Mouse (Mus musculus): ENCODE data around the gene Pygo1. TPM values are rescaled to one million over a fixed set of nuclear protein-coding genes. Genes with fewer than 3 reads are reported as not detected.
A peak's percentile ranks its signal among the peaks of the same experiment; 100 is the strongest.

Pygo1 gene
- polyA plus RNA-seq, 2 experiments: 0.06 to 0.09 TPM

- H3K27me3 ChIP-seq (ENCODE audit: control insufficient read depth, insufficient read depth, low read length): no peaks in the 10 kb centered on the region
- TF ChIP-seq EP300 (IDR thresholded peaks at IDR 0.05; ENCODE audit: low read depth) (no peak), CTCF (IDR thresholded peaks at IDR 0.05; ENCODE audit: low read depth) (no peak)
- 62% methylated on average over 2 of the region's 2 CpGs for whole genome bisulfite sequencing (ENCODE audit: insufficient replicate concordance)
Measured at GRCm38 (mm10) chr9:72911381-72911780, 14.1 kb upstream of the Pygo1 start.

GRCm38 (mm10) chr9:72913551-72913950, 11.9 kb upstream of the Pygo1 start:
- Histone ChIP-seq H3K27ac (no peak overlapping the region), H3K9me3 (ENCODE audit: control insufficient read depth, low read length) (no peaks in the 10 kb centered on the region), H3K27me3 (ENCODE audit: control insufficient read depth, insufficient read depth, low read length) (no peaks in the 10 kb centered on the region), H3K4me1 (replicated peaks; ENCODE audit: control insufficient read depth in 2 of 2, insufficient read depth in 2 of 2, low read length in 1 of 2) (no peaks in the 10 kb centered on the region), H3K4me2 (ENCODE audit: low read depth) (no peak overlapping the region), H3K9ac (replicated peaks) (no peak overlapping the region), H3K4me3 (ENCODE audit: insufficient read depth in 1 of 2, low read depth in 2 of 2, low read length in 2 of 2) (no peak overlapping the region), H3K36me3 (replicated peaks; ENCODE audit: control insufficient read depth, insufficient read depth, low read depth) (no peaks in the 10 kb centered on the region)
- no peak for TF ChIP-seq CTCF (IDR thresholded peaks at IDR 0.05; ENCODE audit: low read depth)
- 38% methylated on average over 6 of the region's 6 CpGs for WGBS (ENCODE audit: insufficient replicate concordance)
- DNase-seq (ENCODE audit: low read depth in 3 of 3, low spot score in 3 of 3) (no peak), ATAC-seq (ENCODE audit: insufficient read depth) (no peak)

More at GRCm38 (mm10) chr9:72911381-72911780, 14.1 kb upstream of the Pygo1 start:
- ATAC-seq (ENCODE audit: insufficient read depth) (no peak), DNase-seq (ENCODE audit: low read depth in 3 of 3, low spot score in 3 of 3) (no peak)
- Histone ChIP-seq H3K27ac (no peak overlapping the region), H3K36me3 (replicated peaks; ENCODE audit: control insufficient read depth, insufficient read depth, low read depth) (no peaks in the 10 kb centered on the region), H3K9ac (replicated peaks) (no peak overlapping the region), H3K4me1 (replicated peaks; ENCODE audit: control insufficient read depth in 2 of 2, insufficient read depth in 2 of 2, low read length in 1 of 2) (no peaks in the 10 kb centered on the region), H3K9me3 (ENCODE audit: control insufficient read depth, low read length) (no peaks in the 10 kb centered on the region), H3K4me3 (ENCODE audit: insufficient read depth in 1 of 2, low read depth in 2 of 2, low read length in 2 of 2) (no peak overlapping the region), H3K4me2 (ENCODE audit: low read depth) (no peak overlapping the region)

GRCm38 (mm10) chr9:72915728-72916127, 9.7 kb upstream of the Pygo1 start:
- TF ChIP-seq EP300 (IDR thresholded peaks at IDR 0.05; ENCODE audit: low read depth) (no peak), CTCF (IDR thresholded peaks at IDR 0.05; ENCODE audit: low read depth) (no peak)

GRCm38 (mm10) chr9:72923068-72923467, 2.4 kb upstream of the Pygo1 start:
- H3K9me3 ChIP-seq (ENCODE audit: control insufficient read depth, low read length): no peaks in the 10 kb centered on the region
- peaks cover 41% of the 10 kb centered on the region for H3K27me3 ChIP-seq (ENCODE audit: control insufficient read depth, insufficient read depth, low read length)
- H3K4me3 ChIP-seq (ENCODE audit: insufficient read depth in 1 of 2, low read depth in 2 of 2, low read length in 2 of 2): no peak overlapping the region
- TF ChIP-seq EP300 (IDR thresholded peaks at IDR 0.05; ENCODE audit: low read depth) (no peak), CTCF (IDR thresholded peaks at IDR 0.05; ENCODE audit: low read depth) (no peak)
- DNase-seq (ENCODE audit: low read depth in 3 of 3, low spot score in 3 of 3): no peak
- no peak overlapping the region for H3K4me2 ChIP-seq (ENCODE audit: low read depth)
- no peak overlapping the region for H3K27ac ChIP-seq
- no peaks in the 10 kb centered on the region for H3K4me1 ChIP-seq (replicated peaks; ENCODE audit: control insufficient read depth in 2 of 2, insufficient read depth in 2 of 2, low read length in 1 of 2)
- 50% methylated on average over 3 of the region's 3 CpGs for WGBS (ENCODE audit: insufficient replicate concordance)
- no peak overlapping the region for H3K9ac ChIP-seq (replicated peaks)
- H3K36me3 ChIP-seq (replicated peaks; ENCODE audit: control insufficient read depth, insufficient read depth, low read depth): no peaks in the 10 kb centered on the region
- no peak for ATAC-seq (ENCODE audit: insufficient read depth)

More at GRCm38 (mm10) chr9:72915728-72916127, 9.7 kb upstream of the Pygo1 start:
- no peak overlapping the region for H3K4me3 ChIP-seq (ENCODE audit: insufficient read depth in 1 of 2, low read depth in 2 of 2, low read length in 2 of 2)
- H3K9ac ChIP-seq (replicated peaks): no peak overlapping the region
- no peaks in the 10 kb centered on the region for H3K36me3 ChIP-seq (replicated peaks; ENCODE audit: control insufficient read depth, insufficient read depth, low read depth)
- WGBS (ENCODE audit: insufficient replicate concordance): 21% methylated on average over 7 of the region's 7 CpGs
- H3K4me2 ChIP-seq (ENCODE audit: low read depth): no peak overlapping the region
- no peak for DNase-seq (ENCODE audit: low read depth in 3 of 3, low spot score in 3 of 3)
- no peaks in the 10 kb centered on the region for H3K4me1 ChIP-seq (replicated peaks; ENCODE audit: control insufficient read depth in 2 of 2, insufficient read depth in 2 of 2, low read length in 1 of 2)
- no peak overlapping the region for H3K27ac ChIP-seq
- ATAC-seq (ENCODE audit: insufficient read depth): no peak
- no peaks in the 10 kb centered on the region for H3K27me3 ChIP-seq (ENCODE audit: control insufficient read depth, insufficient read depth, low read length)
- no peaks in the 10 kb centered on the region for H3K9me3 ChIP-seq (ENCODE audit: control insufficient read depth, low read length)

GRCm38 (mm10) chr9:72925935-72926258, 452 bp downstream of the Pygo1 start:
- Histone ChIP-seq H3K4me1 (replicated peaks; ENCODE audit: control insufficient read depth in 2 of 2, insufficient read depth in 2 of 2, low read length in 1 of 2) (no peaks in the 10 kb centered on the region), H3K4me2 (ENCODE audit: low read depth) (peak overlapping the region; percentile 54), H3K9ac (replicated peaks) (no peak overlapping the region), H3K36me3 (replicated peaks; ENCODE audit: control insufficient read depth, insufficient read depth, low read depth) (no peaks in the 10 kb centered on the region), H3K4me3 (ENCODE audit: insufficient read depth in 1 of 2, low read depth in 2 of 2, low read length in 2 of 2) (peak overlapping the region; percentile 38 to 49), H3K27ac (no peak overlapping the region), H3K9me3 (ENCODE audit: control insufficient read depth, low read length) (no peaks in the 10 kb centered on the region), H3K27me3 (ENCODE audit: control insufficient read depth, insufficient read depth, low read length) (peaks cover 41% of the 10 kb centered on the region)
- ATAC-seq (ENCODE audit: insufficient read depth) (no peak), DNase-seq (ENCODE audit: low read depth in 3 of 3, low spot score in 3 of 3) (no peak)
- 3% methylated on average over 20 of the region's 20 CpGs for WGBS (ENCODE audit: insufficient replicate concordance)
- TF ChIP-seq EP300 (IDR thresholded peaks at IDR 0.05; ENCODE audit: low read depth): no peak
- TF ChIP-seq CTCF (IDR thresholded peaks at IDR 0.05; ENCODE audit: low read depth): no peak
